In genomic region chr11:46507146-46507545, GRCm38 (mm10) we compare ENCODE assay signal across 26 mouse cellular contexts. TPM values are rescaled to one million over a fixed set of nuclear protein-coding genes. Genes with fewer than 3 reads are reported as not detected.
"Had no signal": no experiment of that assay in that cellular context is flagged by ENCODE, and none has a peak within 500 bp of the region (broad histone marks: within the 10 kb centered on the region; RNA-seq: fewer than 3 reads in every experiment).

No protein-coding gene starts in this region.

- H3K4me1 ChIP-seq: lung, embryonic 15.5 days; megakaryocyte, embryonic 14.5 days; midbrain, embryonic 13.5 days; midbrain, embryonic 15.5 days; neural tube, embryonic 12.5 days; stomach, embryonic 15.5 days had no signal

- H3K4me3 ChIP-seq: lung, embryonic 15.5 days; megakaryocyte, embryonic 14.5 days; midbrain, embryonic 13.5 days; midbrain, embryonic 15.5 days; neural tube, embryonic 12.5 days; stomach, embryonic 15.5 days had no signal

- H3K9ac ChIP-seq: liver, postnatal 0 days; lung, embryonic 15.5 days; midbrain, embryonic 13.5 days; midbrain, embryonic 15.5 days; neural tube, embryonic 12.5 days; stomach, embryonic 15.5 days had no signal

- H3K9me3 ChIP-seq: lung, embryonic 15.5 days; midbrain, embryonic 13.5 days; midbrain, embryonic 15.5 days; neural tube, embryonic 12.5 days; stomach, embryonic 15.5 days had no signal

- H3K27me3 ChIP-seq: lung, embryonic 15.5 days; midbrain, embryonic 13.5 days; midbrain, embryonic 15.5 days; neural tube, embryonic 12.5 days; stomach, embryonic 15.5 days had no signal

- DNase-seq: liver, postnatal 0 days; lung, adult 2 months; lung, postnatal 14 days; lung, postnatal 36 days; right cerebral cortex, postnatal 14 days; spleen, adult 18-20 months; thymus, adult 2 months; thymus, postnatal 14 days; thymus, postnatal 36 days had no signal

- H3K4me2 ChIP-seq: lung, embryonic 15.5 days; midbrain, embryonic 11.5 days; midbrain, embryonic 13.5 days; midbrain, embryonic 15.5 days; neural tube, embryonic 12.5 days; stomach, embryonic 15.5 days had no signal

- H3K27ac ChIP-seq: lung, embryonic 15.5 days; macrophage; midbrain, embryonic 13.5 days; midbrain, embryonic 15.5 days; neural tube, embryonic 12.5 days; stomach, embryonic 15.5 days; stomach, postnatal 0 days had no signal

- H3K36me3 ChIP-seq: lung, embryonic 15.5 days; midbrain, embryonic 13.5 days; midbrain, embryonic 15.5 days; neural tube, embryonic 12.5 days; stomach, embryonic 15.5 days had no signal

RNA-seq across cellular contexts. Expression of gene Gm12169, which starts 16.9 kb away (rescaled TPM):
- total RNA-seq: megakaryocyte progenitor cell, adult 5-6 weeks; midbrain, postnatal 0 days; monocyte, adult 5-6 weeks; neutrophil, adult 5-6 weeks had no signal
- polyA plus RNA-seq: liver, postnatal 0 days; lung, adult 2 months; lung, embryonic 15.5 days; lung, postnatal 0 days; macrophage; midbrain, embryonic 11.5 days; midbrain, embryonic 13.5 days; midbrain, embryonic 15.5 days; midbrain, postnatal 0 days; neural tube, embryonic 12.5 days; neural tube, embryonic 14.5 days; small intestine, adult 2 months; stomach, embryonic 15.5 days; stomach, postnatal 0 days; testis, adult 2 months; thymus, adult 2 months had no signal
